Mouse (Mus musculus): ENCODE results near the gene Ccdc85c. TPM values are rescaled to one million over a fixed set of nuclear protein-coding genes. Genes with fewer than 3 reads are reported as not detected.

The Ccdc85c gene
- polyA plus RNA-seq, 1 experiment from 2014 or later: 4.2 TPM

DNA sequence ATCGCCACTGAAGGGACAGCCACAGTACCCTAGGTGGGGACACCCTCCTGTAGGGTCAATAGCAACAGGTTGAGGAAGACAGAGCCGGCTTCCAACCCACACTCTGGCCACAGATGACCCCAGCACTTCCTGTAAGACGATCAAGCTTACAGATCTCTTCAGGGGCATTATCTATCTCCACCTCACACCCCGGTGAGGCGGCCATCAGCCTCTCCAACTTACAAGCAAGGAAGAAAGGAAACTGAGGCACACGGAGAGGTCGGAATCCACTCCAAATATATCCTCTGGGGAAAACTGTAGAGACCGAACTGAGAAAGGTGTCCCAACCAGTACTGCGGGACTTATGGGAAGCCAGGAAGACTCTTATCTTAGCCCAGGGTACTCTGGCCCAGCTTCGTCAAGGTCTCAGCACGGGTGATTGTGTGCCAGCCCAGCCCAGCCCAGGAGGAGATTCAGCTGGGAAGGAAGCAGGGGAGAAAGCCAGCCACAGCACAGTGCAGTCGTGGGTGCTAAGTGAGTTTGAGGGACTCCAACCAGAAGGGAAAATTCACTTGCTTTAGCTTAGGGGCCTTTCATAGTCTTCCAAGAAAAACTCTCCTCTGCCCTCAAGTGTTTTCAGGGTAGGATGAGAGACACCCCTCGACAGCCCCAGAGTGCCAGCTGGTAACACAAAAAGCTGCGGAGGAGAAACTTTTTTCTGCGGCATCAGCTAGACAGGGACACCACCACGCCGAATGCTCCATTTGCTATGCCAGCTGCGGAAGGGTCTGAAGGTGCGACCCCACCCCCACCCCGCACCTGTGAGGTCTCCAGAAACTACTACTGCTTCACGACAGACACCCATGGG, 1.5 kb downstream of the Ccdc85c start:
- Histone ChIP-seq H3K4me1 (ENCODE audit: control insufficient read depth, insufficient read depth, low read length) (peaks cover 52% of the 10 kb centered on the region), H3K27me3 (ENCODE audit: control insufficient read depth, insufficient read depth, low read length) (0 out of 2 replicates have a peak, but pooled peaks cover 4% of the 10 kb centered on the region), H3K36me3 (ENCODE audit: control insufficient read depth, insufficient read depth) (no peaks in the 10 kb centered on the region), H3K9me3 (replicated peaks; ENCODE audit: control insufficient read depth, low read length) (no peaks in the 10 kb centered on the region), H3K9ac (ENCODE audit: low read length) (peak overlapping the region; percentile 88), H3K27ac (ENCODE audit: low read length) (no peak overlapping the region), H3K4me2 (ENCODE audit: low read depth, low read length) (peak overlapping the region; percentile 98), H3K4me3 (ENCODE audit: low read length) (peak overlapping the region; percentile 81)
- no peak for ATAC-seq (replicated peaks; ENCODE audit: extremely low read depth, insufficient read depth, low FRiP score)
- WGBS: 5% methylated on average over 21 of the region's 21 CpGs

DNA sequence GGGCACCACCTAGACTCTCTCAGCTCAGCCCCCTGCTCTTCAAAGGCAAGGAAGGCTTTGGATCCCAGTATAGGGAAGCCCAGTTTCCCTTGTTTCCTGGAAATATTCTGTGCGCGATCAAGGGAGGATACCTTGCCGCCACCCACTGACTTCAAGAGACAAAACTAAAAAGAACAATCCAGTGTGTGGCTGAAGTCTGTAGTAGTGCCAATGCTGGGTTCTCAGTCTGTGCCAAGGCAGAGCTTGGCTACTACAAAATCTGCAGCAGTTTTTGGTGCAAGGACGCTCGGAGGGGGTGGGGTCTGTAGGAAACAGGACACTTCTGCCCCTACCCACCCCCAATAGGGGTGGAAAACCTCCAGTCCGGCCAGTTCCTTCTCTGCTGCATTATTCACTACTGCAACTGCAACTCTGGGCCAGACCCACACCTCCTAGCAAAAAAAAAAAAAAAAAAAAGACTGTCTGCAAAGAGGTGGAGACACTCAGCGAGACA, 3.0 kb downstream of the Ccdc85c start:
- no peak overlapping the region for H3K4me3 ChIP-seq (ENCODE audit: low read length)
- peaks cover 60% of the 10 kb centered on the region for H3K4me1 ChIP-seq (ENCODE audit: control insufficient read depth, insufficient read depth, low read length)
- 60% methylated on average over 7 of the region's 7 CpGs for WGBS

DNA sequence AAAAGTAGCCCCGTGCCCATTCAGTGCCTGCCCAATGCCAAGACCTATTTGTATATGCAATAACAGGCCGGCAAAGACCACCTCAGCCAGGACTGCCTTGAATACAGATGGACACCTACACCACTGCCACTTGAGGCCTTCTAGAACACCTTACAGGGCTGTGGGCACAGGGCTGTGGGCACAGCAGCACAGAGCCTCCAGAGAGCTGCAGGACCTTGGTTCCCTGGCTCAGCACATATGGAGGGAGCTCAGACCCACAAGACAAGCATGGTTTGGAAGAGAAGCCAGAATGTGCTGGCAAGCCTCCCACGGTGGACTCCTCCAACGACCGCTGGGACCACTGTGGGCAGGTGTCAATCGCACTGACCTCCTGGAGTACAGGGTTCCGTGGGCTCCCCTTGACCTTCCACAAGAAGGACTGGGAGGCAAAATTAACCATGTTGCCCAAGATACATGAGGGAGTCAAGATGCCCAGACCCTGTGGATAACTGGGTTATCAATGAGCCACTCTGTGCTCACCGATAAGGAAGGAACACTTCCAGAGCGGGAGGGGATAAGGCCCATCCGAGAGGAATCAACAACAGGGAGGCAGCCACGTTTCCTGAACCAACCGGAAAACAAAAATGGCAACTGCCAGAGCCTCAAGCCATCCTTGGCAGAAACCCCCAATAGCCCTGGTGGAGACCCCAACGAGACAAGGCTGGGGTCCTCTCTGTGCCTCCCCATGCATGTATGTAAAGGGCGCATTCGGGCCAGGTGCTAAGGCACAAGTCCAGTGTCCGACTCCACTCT, 3.7 kb downstream of the Ccdc85c start:
- Histone ChIP-seq H3K27ac (ENCODE audit: low read length) (peak overlapping the region; percentile 11; the same call in 1 of the 2 replicates), H3K4me2 (ENCODE audit: low read depth, low read length) (peak overlapping the region; percentile 19), H3K4me3 (ENCODE audit: low read length) (no peak overlapping the region), H3K27me3 (ENCODE audit: control insufficient read depth, insufficient read depth, low read length) (no peaks in the 10 kb centered on the region), H3K9ac (ENCODE audit: low read length) (no peak overlapping the region), H3K4me1 (ENCODE audit: control insufficient read depth, insufficient read depth, low read length) (peaks cover 60% of the 10 kb centered on the region), H3K36me3 (ENCODE audit: control insufficient read depth, insufficient read depth) (no peaks in the 10 kb centered on the region), H3K9me3 (replicated peaks; ENCODE audit: control insufficient read depth, low read length) (no peaks in the 10 kb centered on the region)
- WGBS: 52% methylated on average over 16 of the region's 16 CpGs
- no peak for ATAC-seq (replicated peaks; ENCODE audit: extremely low read depth, insufficient read depth, low FRiP score)

More for the DNA sequence above, 3.0 kb downstream of the Ccdc85c start:
- no peaks in the 10 kb centered on the region for H3K9me3 ChIP-seq (replicated peaks; ENCODE audit: control insufficient read depth, low read length)
- peak overlapping the region; percentile 98 for H3K4me2 ChIP-seq (ENCODE audit: low read depth, low read length)
- H3K36me3 ChIP-seq (ENCODE audit: control insufficient read depth, insufficient read depth): no peaks in the 10 kb centered on the region
- H3K27ac ChIP-seq (ENCODE audit: low read length): no peak overlapping the region
- no peak overlapping the region for H3K9ac ChIP-seq (ENCODE audit: low read length)
- ATAC-seq (replicated peaks; ENCODE audit: extremely low read depth, insufficient read depth, low FRiP score): no peak
- H3K27me3 ChIP-seq (ENCODE audit: control insufficient read depth, insufficient read depth, low read length): 0 out of 2 replicates have a peak, but pooled peaks cover 4% of the 10 kb centered on the region

DNA sequence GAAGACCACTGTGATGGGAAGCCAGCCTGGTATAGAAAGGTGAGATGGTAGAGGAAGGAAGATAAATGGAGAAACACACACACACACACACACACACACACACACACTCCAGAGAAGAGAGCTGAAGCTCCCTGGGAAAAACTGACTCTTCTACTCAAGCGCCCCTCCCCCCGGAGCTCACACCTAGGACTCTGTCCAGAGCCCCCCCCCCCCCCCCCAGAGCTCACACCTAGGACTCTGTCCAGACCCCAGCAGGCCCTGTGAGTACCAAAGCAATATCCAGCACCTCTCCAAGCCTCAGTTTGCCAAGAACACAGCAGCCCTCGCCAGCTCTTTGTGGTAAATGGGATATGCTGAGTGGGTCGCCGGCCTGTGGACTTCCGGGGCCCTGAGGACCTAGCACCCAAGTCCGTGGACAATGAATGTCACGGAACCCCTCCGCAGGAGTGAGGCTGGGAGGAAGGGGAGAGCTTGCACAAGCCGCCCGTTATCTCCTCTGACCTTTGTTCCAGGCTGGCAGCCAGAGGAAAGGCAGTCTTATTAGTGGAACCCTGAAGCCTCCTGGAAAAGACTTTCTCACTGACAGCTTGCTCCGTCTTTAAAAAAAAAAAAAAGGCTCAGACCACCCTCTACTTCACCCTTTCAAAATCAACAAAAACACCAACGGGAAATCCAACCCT, 4.8 kb downstream of the Ccdc85c start:
- Histone ChIP-seq H3K4me1 (ENCODE audit: control insufficient read depth, insufficient read depth, low read length) (peaks cover 70% of the 10 kb centered on the region), H3K9me3 (replicated peaks; ENCODE audit: control insufficient read depth, low read length) (no peaks in the 10 kb centered on the region), H3K27ac (ENCODE audit: low read length) (peak overlapping the region; percentile 56), H3K36me3 (ENCODE audit: control insufficient read depth, insufficient read depth) (no peaks in the 10 kb centered on the region), H3K4me2 (ENCODE audit: low read depth, low read length) (peak overlapping the region; percentile 47), H3K27me3 (ENCODE audit: control insufficient read depth, insufficient read depth, low read length) (no peaks in the 10 kb centered on the region), H3K9ac (ENCODE audit: low read length) (peak overlapping the region; percentile 34), H3K4me3 (ENCODE audit: low read length) (no peak overlapping the region)
- WGBS: 22% methylated on average over 12 of the region's 13 CpGs
- no peak for ATAC-seq (replicated peaks; ENCODE audit: extremely low read depth, insufficient read depth, low FRiP score)

GRCm38 (mm10) chr12:108269699-108270098, 5.5 kb downstream of the Ccdc85c start:
- no peak overlapping the region for H3K27ac ChIP-seq (ENCODE audit: low read length)
- 68% methylated on average over 5 of the region's 5 CpGs for WGBS
- H3K36me3 ChIP-seq (ENCODE audit: control insufficient read depth, insufficient read depth): no peaks in the 10 kb centered on the region
- H3K9me3 ChIP-seq (replicated peaks; ENCODE audit: control insufficient read depth, low read length): no peaks in the 10 kb centered on the region
- ATAC-seq (replicated peaks; ENCODE audit: extremely low read depth, insufficient read depth, low FRiP score): no peak
- peaks cover 77% of the 10 kb centered on the region for H3K4me1 ChIP-seq (ENCODE audit: control insufficient read depth, insufficient read depth, low read length)
- no peaks in the 10 kb centered on the region for H3K27me3 ChIP-seq (ENCODE audit: control insufficient read depth, insufficient read depth, low read length)
- no peak overlapping the region for H3K4me3 ChIP-seq (ENCODE audit: low read length)
- H3K4me2 ChIP-seq (ENCODE audit: low read depth, low read length): no peak overlapping the region
- H3K9ac ChIP-seq (ENCODE audit: low read length): no peak overlapping the region

- Histone ChIP-seq H3K4me1 (ENCODE audit: control insufficient read depth, insufficient read depth, low read length) (peaks cover 81% of the 10 kb centered on the region), H3K9ac (ENCODE audit: low read length) (no peak overlapping the region), H3K27me3 (ENCODE audit: control insufficient read depth, insufficient read depth, low read length) (no peaks in the 10 kb centered on the region), H3K9me3 (replicated peaks; ENCODE audit: control insufficient read depth, low read length) (no peaks in the 10 kb centered on the region), H3K4me3 (ENCODE audit: low read length) (no peak overlapping the region), H3K27ac (ENCODE audit: low read length) (no peak overlapping the region), H3K36me3 (ENCODE audit: control insufficient read depth, insufficient read depth) (no peaks in the 10 kb centered on the region), H3K4me2 (ENCODE audit: low read depth, low read length) (no peak overlapping the region)
- no peak for ATAC-seq (replicated peaks; ENCODE audit: extremely low read depth, insufficient read depth, low FRiP score)
- WGBS: 90% methylated on average over 10 of the region's 10 CpGs
Measured at GRCm38 (mm10) chr12:108268970-108269369, 6.3 kb downstream of the Ccdc85c start.

DNA sequence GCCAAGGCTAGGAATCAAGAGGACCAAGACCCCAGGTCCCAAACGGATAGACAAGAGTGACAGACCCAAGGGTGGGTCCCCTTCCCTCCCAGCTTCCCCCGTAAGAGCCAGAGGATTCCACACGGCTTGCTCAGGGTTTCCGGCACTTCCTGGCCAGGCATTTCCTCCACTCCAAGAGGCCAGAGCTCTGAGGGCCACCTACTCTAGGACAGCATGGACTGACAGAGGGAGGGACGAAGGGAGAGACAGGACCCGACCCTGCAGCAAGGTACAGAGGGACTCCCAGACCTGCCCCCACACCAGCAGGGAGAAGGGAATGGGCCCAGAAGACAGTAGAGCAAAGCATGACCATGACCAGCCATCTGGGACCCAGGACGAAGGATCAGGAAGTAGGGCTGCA, 7.6 kb downstream of the Ccdc85c start:
- H3K27ac ChIP-seq (ENCODE audit: low read length): no peak overlapping the region
- no peak for ATAC-seq (replicated peaks; ENCODE audit: extremely low read depth, insufficient read depth, low FRiP score)
- WGBS: 60% methylated on average over 7 of the region's 7 CpGs
- H3K4me1 ChIP-seq (ENCODE audit: control insufficient read depth, insufficient read depth, low read length): peaks cover 79% of the 10 kb centered on the region
- no peaks in the 10 kb centered on the region for H3K9me3 ChIP-seq (replicated peaks; ENCODE audit: control insufficient read depth, low read length)
- no peaks in the 10 kb centered on the region for H3K36me3 ChIP-seq (ENCODE audit: control insufficient read depth, insufficient read depth)
- H3K4me2 ChIP-seq (ENCODE audit: low read depth, low read length): no peak overlapping the region
- no peak overlapping the region for H3K4me3 ChIP-seq (ENCODE audit: low read length)
- H3K9ac ChIP-seq (ENCODE audit: low read length): no peak overlapping the region
- no peaks in the 10 kb centered on the region for H3K27me3 ChIP-seq (ENCODE audit: control insufficient read depth, insufficient read depth, low read length)

GRCm38 (mm10) chr12:108265831-108266619, 9.2 kb downstream of the Ccdc85c start:
- Histone ChIP-seq H3K36me3 (ENCODE audit: control insufficient read depth, insufficient read depth) (no peaks in the 10 kb centered on the region), H3K4me3 (ENCODE audit: low read length) (no peak overlapping the region), H3K4me2 (ENCODE audit: low read depth, low read length) (0 out of 2 replicates have a peak overlapping the region, but pooled peaks have one; percentile 0), H3K9ac (ENCODE audit: low read length) (no peak overlapping the region; the same call in 1 of the 2 replicates), H3K9me3 (replicated peaks; ENCODE audit: control insufficient read depth, low read length) (no peaks in the 10 kb centered on the region), H3K27me3 (ENCODE audit: control insufficient read depth, insufficient read depth, low read length) (no peaks in the 10 kb centered on the region), H3K4me1 (ENCODE audit: control insufficient read depth, insufficient read depth, low read length) (peaks cover 63% of the 10 kb centered on the region), H3K27ac (ENCODE audit: low read length) (no peak overlapping the region)
- no peak for ATAC-seq (replicated peaks; ENCODE audit: extremely low read depth, insufficient read depth, low FRiP score)
- 40% methylated on average over 27 of the region's 27 CpGs for WGBS

All from heart, embryonic 16.5 days (tissue).